Mouse (Mus musculus) testis, adult 2 months (tissue): ENCODE data around the gene Ank3.

ENCODE experiments used
- CTCF ChIP-seq: fragments of 200-500 bp; IDR thresholded peaks from 2 replicates; pipeline ENCODE4 v1.5.1; 2012; ENCODE audit warnings: low read depth, mild to moderate bottlenecking, inconsistent platforms, low read length, moderate library complexity; ENCODE audit not compliant: control insufficient read depth, insufficient read depth, insufficient replicate concordance
- POLR2A ChIP-seq: fragments of 200-500 bp; IDR thresholded peaks from 2 replicates; pipeline ENCODE4 v1.6.1; 2012; ENCODE audit warnings: low read depth, mild to moderate bottlenecking, inconsistent platforms, low read length, moderate library complexity; ENCODE audit not compliant: control insufficient read depth

- TF ChIP-seq CTCF (no peak), POLR2A (no peak)
Observed at GRCm38 (mm10) chr10:69384640-69385039, 13.9 kb upstream of the Ank3 start.
